Mouse (Mus musculus) left cerebral cortex, adult 9 months (tissue): ENCODE data around the gene Chst11.

Experiments
- DNase-seq, 2 experiments: peaks; one replicate each; pipeline ENCODE4 v3.0.0; 2022; ENCODE audit warnings: low spot score in 2 of 2

The Chst11 gene

GRCm38 (mm10) chr10:83141434-83141833 is 156.1 kb downstream of the Chst11 start:
- no peak for DNase-seq

- DNase-seq = peak in 1 of 2 experiments; percentile 34
Measured at GRCm38 (mm10) chr10:83143049-83143448, 157.8 kb downstream of the Chst11 start.

GRCm38 (mm10) chr10:83145836-83146235 is 160.5 kb downstream of the Chst11 start:
- no peak for DNase-seq

GRCm38 (mm10) chr10:83149342-83150178 is 164.3 kb downstream of the Chst11 start:
- DNase-seq = peak in 1 of 2 experiments; percentile 24

- DNase-seq = no peak
Measured at GRCm38 (mm10) chr10:83150587-83150986, 165.3 kb downstream of the Chst11 start.

GRCm38 (mm10) chr10:83151362-83151761 is 166.1 kb downstream of the Chst11 start:
- no peak for DNase-seq

- no peak for DNase-seq
Measured at GRCm38 (mm10) chr10:83151896-83152685, 166.8 kb downstream of the Chst11 start.

- DNase-seq = no peak
Measured at GRCm38 (mm10) chr10:83152723-83153122, 167.4 kb downstream of the Chst11 start.

GRCm38 (mm10) chr10:83153374-83153773 is 168.1 kb downstream of the Chst11 start:
- DNase-seq = no peak

- DNase-seq = no peak
Measured at GRCm38 (mm10) chr10:83153887-83154286, 168.6 kb downstream of the Chst11 start.

- no peak for DNase-seq
Measured at GRCm38 (mm10) chr10:83157289-83157688, 172.0 kb downstream of the Chst11 start.

- DNase-seq = no peak
Measured at GRCm38 (mm10) chr10:83158322-83158721, 173.0 kb downstream of the Chst11 start.

GRCm38 (mm10) chr10:83159229-83159628 is 173.9 kb downstream of the Chst11 start:
- DNase-seq = no peak

- DNase-seq = peak in 1 of 2 experiments; percentile 42
Measured at GRCm38 (mm10) chr10:83161656-83162365, 176.5 kb downstream of the Chst11 start.

GRCm38 (mm10) chr10:83163946-83164345 is 178.6 kb downstream of the Chst11 start:
- DNase-seq = no peak

- DNase-seq = no peak
Measured at GRCm38 (mm10) chr10:83164901-83165435, 179.7 kb downstream of the Chst11 start.

- peak in 1 of 2 experiments; percentile 53 for DNase-seq
Measured at GRCm38 (mm10) chr10:83165521-83166243, 180.4 kb downstream of the Chst11 start.

GRCm38 (mm10) chr10:83166272-83166671 is 181.0 kb downstream of the Chst11 start:
- DNase-seq = no peak

- no peak for DNase-seq
Measured at GRCm38 (mm10) chr10:83167492-83167891, 182.2 kb downstream of the Chst11 start.

GRCm38 (mm10) chr10:83168303-83169056 is 183.2 kb downstream of the Chst11 start:
- no peak for DNase-seq
